Mouse (Mus musculus): ENCODE results near the gene Ptpn3. TPM values are rescaled to one million over a fixed set of nuclear protein-coding genes. Genes with fewer than 3 reads are reported as not detected.

Ptpn3 gene
- total and polyA plus RNA-seq, 3 experiments = 10.7 to 41.5 (median 32.4) TPM

- no peak for DNase-seq
- H3K79me2 ChIP-seq (replicated peaks; ENCODE audit: control insufficient read depth, insufficient read depth, low read length) = no peaks in the 10 kb centered on the region
- intact Hi-C loops (cut with DNase I) = no loop called here
- peaks cover 2% of the 10 kb centered on the region; the same call in 1 of the 2 replicates for H3K4me1 ChIP-seq (ENCODE audit: control insufficient read depth, insufficient read depth, low read length)
- H3K36me3 ChIP-seq (ENCODE audit: control insufficient read depth, insufficient read depth, low read length) = no peaks in the 10 kb centered on the region
- no peak overlapping the region for H3K27ac ChIP-seq
- no peak for TF ChIP-seq CTCF (IDR thresholded peaks at IDR 0.05)
- TF ChIP-seq EP300 (IDR thresholded peaks at IDR 0.05; ENCODE audit: insufficient read depth, low read depth, low read length) = no peak
- no peak for TF ChIP-seq POLR2A (IDR thresholded peaks at IDR 0.05; ENCODE audit: insufficient read depth, low read depth, low read length)
- no peaks in the 10 kb centered on the region for H3K27me3 ChIP-seq (ENCODE audit: control insufficient read depth, insufficient read depth, low read length)
- no peak overlapping the region for H3K9ac ChIP-seq (ENCODE audit: low read depth, low read length)
- no peak overlapping the region for H3K4me3 ChIP-seq
- 60% methylated on average over 9 of the region's 9 CpGs for WGBS
Measured at GRCm38 (mm10) chr4:57266389-57266788, 35.2 kb downstream of the Ptpn3 start.

GRCm38 (mm10) chr4:57263695-57264094 is 37.9 kb downstream of the Ptpn3 start:
- Histone ChIP-seq H3K36me3 (ENCODE audit: control insufficient read depth, insufficient read depth, low read length) (no peaks in the 10 kb centered on the region), H3K79me2 (replicated peaks; ENCODE audit: control insufficient read depth, insufficient read depth, low read length) (no peaks in the 10 kb centered on the region), H3K27ac (no peak overlapping the region), H3K27me3 (ENCODE audit: control insufficient read depth, insufficient read depth, low read length) (no peaks in the 10 kb centered on the region), H3K4me3 (no peak overlapping the region), H3K9ac (ENCODE audit: low read depth, low read length) (no peak overlapping the region), H3K4me1 (ENCODE audit: control insufficient read depth, insufficient read depth, low read length) (peaks cover 2% of the 10 kb centered on the region; the same call in 1 of the 2 replicates)
- intact Hi-C loops (cut with DNase I) = loop anchor here (5.0 kb wide), 1 partner anchor 54 kb away; no protein-coding TSS in a partner anchor
- TF ChIP-seq POLR2A (IDR thresholded peaks at IDR 0.05; ENCODE audit: insufficient read depth, low read depth, low read length) (no peak), CTCF (IDR thresholded peaks at IDR 0.05) (no peak)
- no peak for DNase-seq
- WGBS = 86% methylated on average over 7 of the region's 7 CpGs

DNA sequence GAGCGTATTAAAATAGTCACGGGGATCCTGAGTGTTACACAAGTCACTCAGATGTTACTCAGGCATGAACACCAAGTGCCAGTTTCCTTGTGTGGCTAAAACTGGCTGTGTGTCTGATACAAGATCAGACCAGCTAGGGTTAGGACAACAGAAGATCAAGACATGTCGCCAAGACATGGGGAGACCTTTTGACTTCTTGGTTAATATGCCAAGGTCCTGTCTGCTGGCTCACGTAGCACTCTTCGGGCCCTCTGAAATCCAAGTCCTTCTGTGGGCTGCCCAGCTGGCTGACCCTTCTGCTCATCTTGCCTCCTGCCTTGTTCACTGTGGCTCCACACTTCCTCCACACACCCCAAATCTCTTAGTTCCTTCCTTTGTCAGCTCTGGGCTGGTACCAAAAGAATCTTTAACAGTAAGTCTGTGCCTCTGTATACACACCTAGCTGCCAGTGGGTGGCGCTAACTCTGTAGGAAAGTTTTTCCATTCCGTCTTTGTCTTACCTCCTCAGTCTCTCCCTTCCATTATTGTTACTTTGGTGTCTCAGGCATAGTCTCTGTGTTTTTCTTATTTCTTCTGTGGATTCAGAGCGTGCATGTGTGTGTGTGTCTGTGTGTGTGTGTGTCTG is 38.5 kb downstream of the Ptpn3 start:
- intact Hi-C loops (cut with DNase I) = loop anchor here (5.0 kb wide), 1 partner anchor 54 kb away; no protein-coding TSS in a partner anchor
- 70% methylated on average over 8 of the region's 8 CpGs for WGBS

DNA sequence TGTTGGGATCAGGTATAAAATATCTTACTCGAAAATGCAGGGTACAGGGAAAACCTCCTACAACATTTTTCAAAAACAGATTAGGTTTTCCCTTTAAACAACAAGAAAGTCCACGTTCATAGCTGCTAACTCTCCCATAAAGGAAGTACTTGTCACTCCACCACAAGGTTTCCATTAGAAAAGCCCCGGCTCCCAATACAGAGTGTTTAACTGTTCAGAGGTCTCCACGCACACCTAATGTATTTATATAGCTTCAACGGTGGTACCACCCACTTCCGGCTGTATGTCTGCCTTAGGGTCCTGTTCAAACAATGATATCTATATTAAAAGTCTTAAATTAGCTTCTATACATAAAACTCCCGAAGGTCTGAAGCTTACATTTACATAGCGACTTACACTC is 39.2 kb downstream of the Ptpn3 start:
- intact Hi-C loops (cut with DNase I) = loop anchor here (5.0 kb wide), 1 partner anchor 55 kb away; no protein-coding TSS in a partner anchor
- H3K4me3 ChIP-seq = no peak overlapping the region
- WGBS = 58% methylated on average over 8 of the region's 8 CpGs

More for the DNA sequence above, 38.5 kb downstream of the Ptpn3 start:
- Histone ChIP-seq H3K27me3 (ENCODE audit: control insufficient read depth, insufficient read depth, low read length) (no peaks in the 10 kb centered on the region), H3K36me3 (ENCODE audit: control insufficient read depth, insufficient read depth, low read length) (no peaks in the 10 kb centered on the region), H3K79me2 (replicated peaks; ENCODE audit: control insufficient read depth, insufficient read depth, low read length) (no peaks in the 10 kb centered on the region), H3K4me1 (ENCODE audit: control insufficient read depth, insufficient read depth, low read length) (no peaks in the 10 kb centered on the region), H3K27ac (no peak overlapping the region), H3K9ac (ENCODE audit: low read depth, low read length) (no peak overlapping the region), H3K4me3 (no peak overlapping the region)
- DNase-seq = no peak
- TF ChIP-seq CTCF (IDR thresholded peaks at IDR 0.05) (peak; percentile 73), POLR2A (IDR thresholded peaks at IDR 0.05; ENCODE audit: insufficient read depth, low read depth, low read length) (no peak)

GRCm38 (mm10) chr4:57261813-57262212 is 39.8 kb downstream of the Ptpn3 start:
- no peak for DNase-seq
- intact Hi-C loops (cut with DNase I) = loop anchor here (5.0 kb wide), 1 partner anchor 55 kb away; no protein-coding TSS in a partner anchor
- H3K9ac ChIP-seq (ENCODE audit: low read depth, low read length) = no peak overlapping the region
- 51% methylated on average over 9 of the region's 9 CpGs for WGBS
- no peak overlapping the region for H3K27ac ChIP-seq
- no peaks in the 10 kb centered on the region for H3K27me3 ChIP-seq (ENCODE audit: control insufficient read depth, insufficient read depth, low read length)
- H3K4me3 ChIP-seq = no peak overlapping the region
- H3K79me2 ChIP-seq (replicated peaks; ENCODE audit: control insufficient read depth, insufficient read depth, low read length) = no peaks in the 10 kb centered on the region
- H3K36me3 ChIP-seq (ENCODE audit: control insufficient read depth, insufficient read depth, low read length) = no peaks in the 10 kb centered on the region
- no peaks in the 10 kb centered on the region for H3K4me1 ChIP-seq (ENCODE audit: control insufficient read depth, insufficient read depth, low read length)
- TF ChIP-seq EP300 (IDR thresholded peaks at IDR 0.05; ENCODE audit: insufficient read depth, low read depth, low read length) = no peak
- TF ChIP-seq CTCF (IDR thresholded peaks at IDR 0.05) = no peak
- TF ChIP-seq POLR2A (IDR thresholded peaks at IDR 0.05; ENCODE audit: insufficient read depth, low read depth, low read length) = no peak

More for the DNA sequence above, 39.2 kb downstream of the Ptpn3 start:
- Histone ChIP-seq H3K79me2 (replicated peaks; ENCODE audit: control insufficient read depth, insufficient read depth, low read length) (no peaks in the 10 kb centered on the region), H3K27ac (no peak overlapping the region), H3K27me3 (ENCODE audit: control insufficient read depth, insufficient read depth, low read length) (no peaks in the 10 kb centered on the region), H3K4me1 (ENCODE audit: control insufficient read depth, insufficient read depth, low read length) (no peaks in the 10 kb centered on the region), H3K9ac (ENCODE audit: low read depth, low read length) (no peak overlapping the region), H3K36me3 (ENCODE audit: control insufficient read depth, insufficient read depth, low read length) (no peaks in the 10 kb centered on the region)
- TF ChIP-seq POLR2A (IDR thresholded peaks at IDR 0.05; ENCODE audit: insufficient read depth, low read depth, low read length) (no peak), CTCF (IDR thresholded peaks at IDR 0.05) (no peak), EP300 (IDR thresholded peaks at IDR 0.05; ENCODE audit: insufficient read depth, low read depth, low read length) (no peak)
- DNase-seq = no peak

- DNase-seq = no peak
- 74% methylated on average over 14 of the region's 14 CpGs for WGBS
- no peaks in the 10 kb centered on the region for H3K27me3 ChIP-seq (ENCODE audit: control insufficient read depth, insufficient read depth, low read length)
Measured at GRCm38 (mm10) chr4:57258159-57259035, 43.2 kb downstream of the Ptpn3 start.

More at GRCm38 (mm10) chr4:57258159-57259035, 43.2 kb downstream of the Ptpn3 start:
- Histone ChIP-seq H3K4me3 (no peak overlapping the region), H3K36me3 (ENCODE audit: control insufficient read depth, insufficient read depth, low read length) (no peaks in the 10 kb centered on the region), H3K9ac (ENCODE audit: low read depth, low read length) (no peak overlapping the region), H3K79me2 (replicated peaks; ENCODE audit: control insufficient read depth, insufficient read depth, low read length) (no peaks in the 10 kb centered on the region), H3K27ac (no peak overlapping the region), H3K4me1 (ENCODE audit: control insufficient read depth, insufficient read depth, low read length) (no peaks in the 10 kb centered on the region)
- intact Hi-C loops (cut with DNase I) = no loop called here
- TF ChIP-seq EP300 (IDR thresholded peaks at IDR 0.05; ENCODE audit: insufficient read depth, low read depth, low read length) = no peak
- no peak for TF ChIP-seq CTCF (IDR thresholded peaks at IDR 0.05)
- TF ChIP-seq POLR2A (IDR thresholded peaks at IDR 0.05; ENCODE audit: insufficient read depth, low read depth, low read length) = no peak
